Mouse (Mus musculus): ENCODE measurements around the gene Gm45711.

DNA sequence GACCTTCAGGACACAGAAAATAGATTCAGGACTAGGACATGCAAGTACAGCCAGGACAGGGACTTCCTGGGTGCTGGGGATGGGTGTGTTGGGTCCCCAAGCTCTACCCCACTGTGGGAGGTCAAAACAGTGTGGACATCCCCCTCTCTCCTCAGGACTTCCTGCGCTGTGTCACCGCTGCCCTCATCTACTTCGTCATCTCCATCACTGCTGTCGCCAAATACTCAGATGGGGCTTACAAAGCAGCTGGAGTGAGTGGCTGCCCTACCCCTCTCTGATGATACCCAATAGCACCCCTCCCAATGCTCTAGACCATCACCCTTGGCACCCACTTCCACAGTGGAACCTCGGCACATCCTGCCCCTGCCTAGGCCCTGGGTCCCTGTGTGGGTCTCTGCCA is 34.7 kb upstream of the Gm45711 start:
- no peak for TF ChIP-seq POLR2A (IDR thresholded peaks at IDR 0.05; ENCODE audit: borderline replicate concordance, low read depth, low read length)
- TF ChIP-seq CTCF (IDR thresholded peaks at IDR 0.05; ENCODE audit: low read depth, low read length), result no peak

Measured in bone marrow macrophage, adult 2 months (primary cell).